Mouse (Mus musculus): Measurements from ENCODE around the gene Hdac4. TPM values are rescaled to one million over a fixed set of nuclear protein-coding genes. Genes with fewer than 3 reads are reported as not detected.

Gene Hdac4
- polyA plus RNA-seq, 1 experiment, result 6.8 TPM

GRCm38 (mm10) chr1:92023906-92024305 is 171.6 kb downstream of the Hdac4 start:
- Histone ChIP-seq H3K4me3 (ENCODE audit: insufficient read depth, low read length) (no peak overlapping the region), H3K27ac (ENCODE audit: insufficient read depth, low read depth, low read length) (no peak overlapping the region), H3K4me1 (ENCODE audit: control insufficient read depth, insufficient read depth, low read length) (peaks cover 7% of the 10 kb centered on the region)
- TF ChIP-seq POLR2A (IDR thresholded peaks at IDR 0.05; ENCODE audit: borderline replicate concordance, low read depth, low read length) (no peak), CTCF (IDR thresholded peaks at IDR 0.05; ENCODE audit: low read depth, low read length) (no peak)

- Histone ChIP-seq H3K27ac (ENCODE audit: insufficient read depth, low read depth, low read length) (no peak overlapping the region), H3K4me3 (ENCODE audit: insufficient read depth, low read length) (no peak overlapping the region), H3K4me1 (ENCODE audit: control insufficient read depth, insufficient read depth, low read length) (peaks cover 7% of the 10 kb centered on the region)
- TF ChIP-seq POLR2A (IDR thresholded peaks at IDR 0.05; ENCODE audit: borderline replicate concordance, low read depth, low read length) (no peak), CTCF (IDR thresholded peaks at IDR 0.05; ENCODE audit: low read depth, low read length) (no peak)
Observed at GRCm38 (mm10) chr1:92022009-92022408, 173.5 kb downstream of the Hdac4 start.

- H3K4me1 ChIP-seq (ENCODE audit: control insufficient read depth, insufficient read depth, low read length), result peaks cover 25% of the 10 kb centered on the region
- no peak overlapping the region for H3K4me3 ChIP-seq (ENCODE audit: insufficient read depth, low read length)
- H3K27ac ChIP-seq (ENCODE audit: insufficient read depth, low read depth, low read length), result no peak overlapping the region
- TF ChIP-seq CTCF (IDR thresholded peaks at IDR 0.05; ENCODE audit: low read depth, low read length), result no peak
- no peak for TF ChIP-seq POLR2A (IDR thresholded peaks at IDR 0.05; ENCODE audit: borderline replicate concordance, low read depth, low read length)
Observed at GRCm38 (mm10) chr1:92015938-92016672, 179.4 kb downstream of the Hdac4 start.

- no peak overlapping the region for H3K27ac ChIP-seq (ENCODE audit: insufficient read depth, low read depth, low read length)
- H3K4me3 ChIP-seq (ENCODE audit: insufficient read depth, low read length), result no peak overlapping the region
- TF ChIP-seq CTCF (IDR thresholded peaks at IDR 0.05; ENCODE audit: low read depth, low read length) (no peak), POLR2A (IDR thresholded peaks at IDR 0.05; ENCODE audit: borderline replicate concordance, low read depth, low read length) (no peak)
- H3K4me1 ChIP-seq (ENCODE audit: control insufficient read depth, insufficient read depth, low read length), result peaks cover 24% of the 10 kb centered on the region
Observed at GRCm38 (mm10) chr1:92015252-92015651, 180.2 kb downstream of the Hdac4 start.

- TF ChIP-seq POLR2A (IDR thresholded peaks at IDR 0.05; ENCODE audit: borderline replicate concordance, low read depth, low read length) (no peak), CTCF (IDR thresholded peaks at IDR 0.05; ENCODE audit: low read depth, low read length) (no peak)
- Histone ChIP-seq H3K27ac (ENCODE audit: insufficient read depth, low read depth, low read length) (no peak overlapping the region), H3K4me3 (ENCODE audit: insufficient read depth, low read length) (no peak overlapping the region), H3K4me1 (ENCODE audit: control insufficient read depth, insufficient read depth, low read length) (peaks cover 25% of the 10 kb centered on the region)
Observed at GRCm38 (mm10) chr1:92014496-92014895, 181.0 kb downstream of the Hdac4 start.

GRCm38 (mm10) chr1:92006666-92007065 is 188.8 kb downstream of the Hdac4 start:
- TF ChIP-seq CTCF (IDR thresholded peaks at IDR 0.05; ENCODE audit: low read depth, low read length), result no peak
- TF ChIP-seq POLR2A (IDR thresholded peaks at IDR 0.05; ENCODE audit: borderline replicate concordance, low read depth, low read length), result no peak
- Histone ChIP-seq H3K4me3 (ENCODE audit: insufficient read depth, low read length) (no peak overlapping the region), H3K27ac (ENCODE audit: insufficient read depth, low read depth, low read length) (no peak overlapping the region), H3K4me1 (ENCODE audit: control insufficient read depth, insufficient read depth, low read length) (peaks cover 12% of the 10 kb centered on the region)

- no peak overlapping the region for H3K27ac ChIP-seq (ENCODE audit: insufficient read depth, low read depth, low read length)
- H3K4me1 ChIP-seq (ENCODE audit: control insufficient read depth, insufficient read depth, low read length), result 0 out of 2 replicates have a peak, but pooled peaks cover 2% of the 10 kb centered on the region
- H3K4me3 ChIP-seq (ENCODE audit: insufficient read depth, low read length), result no peak overlapping the region
- TF ChIP-seq POLR2A (IDR thresholded peaks at IDR 0.05; ENCODE audit: borderline replicate concordance, low read depth, low read length) (no peak), CTCF (IDR thresholded peaks at IDR 0.05; ENCODE audit: low read depth, low read length) (no peak)
Observed at GRCm38 (mm10) chr1:92005617-92005940, 189.9 kb downstream of the Hdac4 start.

GRCm38 (mm10) chr1:92004906-92005616 is 190.4 kb downstream of the Hdac4 start:
- TF ChIP-seq POLR2A (IDR thresholded peaks at IDR 0.05; ENCODE audit: borderline replicate concordance, low read depth, low read length) (no peak), CTCF (IDR thresholded peaks at IDR 0.05; ENCODE audit: low read depth, low read length) (no peak)
- Histone ChIP-seq H3K27ac (ENCODE audit: insufficient read depth, low read depth, low read length) (no peak overlapping the region), H3K4me1 (ENCODE audit: control insufficient read depth, insufficient read depth, low read length) (no peaks in the 10 kb centered on the region), H3K4me3 (ENCODE audit: insufficient read depth, low read length) (no peak overlapping the region)

GRCm38 (mm10) chr1:92004122-92004521 is 191.4 kb downstream of the Hdac4 start:
- TF ChIP-seq CTCF (IDR thresholded peaks at IDR 0.05; ENCODE audit: low read depth, low read length), result no peak
- no peak for TF ChIP-seq POLR2A (IDR thresholded peaks at IDR 0.05; ENCODE audit: borderline replicate concordance, low read depth, low read length)
- H3K27ac ChIP-seq (ENCODE audit: insufficient read depth, low read depth, low read length), result no peak overlapping the region
- no peaks in the 10 kb centered on the region for H3K4me1 ChIP-seq (ENCODE audit: control insufficient read depth, insufficient read depth, low read length)
- no peak overlapping the region for H3K4me3 ChIP-seq (ENCODE audit: insufficient read depth, low read length)

GRCm38 (mm10) chr1:92000226-92000625 is 195.3 kb downstream of the Hdac4 start:
- Histone ChIP-seq H3K27ac (ENCODE audit: insufficient read depth, low read depth, low read length) (no peak overlapping the region), H3K4me3 (ENCODE audit: insufficient read depth, low read length) (no peak overlapping the region), H3K4me1 (ENCODE audit: control insufficient read depth, insufficient read depth, low read length) (no peaks in the 10 kb centered on the region)
- TF ChIP-seq CTCF (IDR thresholded peaks at IDR 0.05; ENCODE audit: low read depth, low read length), result no peak
- TF ChIP-seq POLR2A (IDR thresholded peaks at IDR 0.05; ENCODE audit: borderline replicate concordance, low read depth, low read length), result no peak

Data from bone marrow macrophage, adult 2 months (primary cell).